Mouse (Mus musculus) hindbrain, embryonic 12.5 days (tissue): ENCODE measurements around the gene Cpt1a. TPM values are rescaled to one million over a fixed set of nuclear protein-coding genes. Genes with fewer than 3 reads are reported as not detected.

Experiments used
- ATAC-seq: fragments of 200-750 bp; cut with Nextera tagmentation; 2 replicates; pipeline ENCODE4 v1.8.0; 2017; ENCODE audit warnings: moderate TSS enrichment; ENCODE audit not compliant: low FRiP score
- H3K27ac ChIP-seq: fragments of 300-500 bp; sonication (generic); 2 replicates; pipeline ENCODE4 v1.5.1; 2016; ENCODE audit warnings: mild to moderate bottlenecking
- H3K27me3 ChIP-seq: fragments of 300-500 bp; sonication (generic); 2 replicates; pipeline ENCODE4 v1.6.1; 2016; ENCODE audit warnings: mild to moderate bottlenecking
- H3K36me3 ChIP-seq: fragments of 300-500 bp; sonication (generic); 2 replicates; pipeline ENCODE4 v1.6.1; 2016; ENCODE audit warnings: mild to moderate bottlenecking
- H3K4me1 ChIP-seq: fragments of 300-500 bp; sonication (generic); 2 replicates; pipeline ENCODE4 v1.6.1; 2016
- H3K4me2 ChIP-seq: fragments of 300-500 bp; sonication (generic); replicated peaks from 2 replicates; pipeline ENCODE4 v1.6.1; 2016; ENCODE audit warnings: mild to moderate bottlenecking
- H3K4me3 ChIP-seq: fragments of 300-500 bp; sonication (generic); 2 replicates; pipeline ENCODE4 v1.5.1; 2016; ENCODE audit warnings: mild to moderate bottlenecking
- H3K9ac ChIP-seq: fragments of 300-500 bp; sonication (generic); 2 replicates; pipeline ENCODE4 v1.6.1; 2016; ENCODE audit warnings: mild to moderate bottlenecking, moderate library complexity
- H3K9me3 ChIP-seq: fragments of 300-500 bp; sonication (generic); replicated peaks from 2 replicates; pipeline ENCODE4 v1.6.1; 2016; ENCODE audit warnings: mild to moderate bottlenecking
- WGBS: fragments of 180-500 bp; shearing (Covaris S2); methylation state at CpG from one replicate; pipeline ENCODE4 v1.1.7; 2016; 5-methylcytosine and 5-hydroxymethylcytosine counted together
- polyA plus RNA-seq: library from polyadenylated mRNA; unstranded; fragments of >200 nt; fragmentation: Nextera tagmentation; extraction: Ambion mirVana; gene quantifications from 2 replicates; pipeline ENCODE4 v1.2.1, GENCODE M21; 2016

Cpt1a gene
- polyA plus RNA-seq, 1 experiment from 2014 or later: 13.2 TPM

DNA sequence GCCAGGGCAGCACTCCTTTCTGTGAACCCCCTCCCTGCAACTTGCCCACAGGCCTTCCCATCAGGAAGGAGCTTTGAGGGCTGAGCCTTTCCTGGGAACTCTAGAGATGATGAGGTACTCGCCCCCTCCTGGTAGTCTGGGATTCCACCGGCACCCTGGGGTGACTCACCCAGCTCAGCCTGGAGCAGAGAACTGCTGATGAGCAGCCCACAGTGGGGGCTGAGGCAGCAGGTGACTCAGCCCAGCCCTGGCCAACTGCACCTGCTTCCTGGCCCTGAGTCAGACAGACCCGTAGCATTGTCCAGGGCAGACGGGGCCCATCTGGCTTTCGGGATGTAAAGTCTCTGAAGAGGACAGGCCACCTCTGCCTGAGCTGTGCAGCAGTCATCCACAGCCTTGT is 97.1 kb downstream of the Cpt1a start:
- WGBS: 60% methylated on average over 5 of the region's 5 CpGs
- Histone ChIP-seq H3K9me3 (no peaks in the 10 kb centered on the region), H3K27ac (no peak overlapping the region), H3K9ac (no peak overlapping the region), H3K27me3 (peaks cover 24% of the 10 kb centered on the region), H3K36me3 (no peaks in the 10 kb centered on the region), H3K4me2 (no peak overlapping the region), H3K4me3 (no peak overlapping the region), H3K4me1 (peaks cover 5% of the 10 kb centered on the region)
- ATAC-seq: peak; percentile 44; the same call in 1 of the 2 replicates

DNA sequence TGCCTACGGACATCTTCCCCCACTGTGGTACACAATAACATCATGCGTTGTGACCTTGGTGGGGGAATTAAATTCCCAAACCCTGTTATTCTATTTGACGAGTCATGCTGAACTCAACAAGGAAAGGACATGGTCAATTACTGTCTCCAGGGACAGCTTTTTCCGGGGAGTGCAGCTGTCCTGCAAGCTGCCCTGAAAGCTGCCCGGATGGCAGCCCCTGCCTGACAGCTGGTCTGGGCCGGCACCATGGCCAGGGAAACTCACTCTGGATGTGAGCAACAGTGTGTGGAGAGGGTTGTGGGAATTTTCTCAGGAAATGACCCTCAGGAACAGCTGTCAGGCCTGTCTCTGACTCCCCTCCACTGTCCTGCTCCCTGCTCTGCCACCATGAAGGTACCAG is 100.4 kb downstream of the Cpt1a start:
- Histone ChIP-seq H3K9me3 (no peaks in the 10 kb centered on the region), H3K36me3 (no peaks in the 10 kb centered on the region), H3K27ac (no peak overlapping the region), H3K4me2 (no peak overlapping the region), H3K4me1 (no peaks in the 10 kb centered on the region), H3K27me3 (no peaks in the 10 kb centered on the region), H3K9ac (no peak overlapping the region), H3K4me3 (no peak overlapping the region)
- WGBS: 37% methylated on average over 6 of the region's 6 CpGs
- peak; percentile 44; the same call in 1 of the 2 replicates for ATAC-seq

DNA sequence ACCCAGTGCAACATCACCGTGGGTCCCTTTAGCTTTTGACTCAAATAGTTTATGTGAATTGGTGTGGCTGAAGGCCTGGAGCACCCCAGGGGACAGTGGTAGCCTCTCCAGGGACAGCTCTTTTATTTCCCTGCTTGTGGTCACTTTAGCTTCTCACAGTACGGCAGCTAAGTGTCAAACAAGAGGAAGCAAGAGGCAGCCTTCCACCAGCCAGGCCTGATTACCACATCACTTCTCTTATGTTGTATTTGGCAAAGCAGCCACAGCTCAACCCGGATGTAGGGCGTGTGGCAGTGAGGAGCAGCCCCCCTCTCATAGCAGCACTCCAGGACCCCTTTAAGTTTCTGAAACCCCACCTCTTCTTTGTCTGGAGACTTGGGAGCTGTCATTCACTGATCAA is 100.8 kb downstream of the Cpt1a start:
- no peak for ATAC-seq
- 59% methylated on average over 4 of the region's 4 CpGs for WGBS
- H3K4me1 ChIP-seq: no peaks in the 10 kb centered on the region
- no peak overlapping the region for H3K4me2 ChIP-seq
- H3K27ac ChIP-seq: no peak overlapping the region
- H3K9ac ChIP-seq: no peak overlapping the region
- H3K36me3 ChIP-seq: no peaks in the 10 kb centered on the region
- H3K27me3 ChIP-seq: no peaks in the 10 kb centered on the region
- H3K4me3 ChIP-seq: no peak overlapping the region
- H3K9me3 ChIP-seq: no peaks in the 10 kb centered on the region

DNA sequence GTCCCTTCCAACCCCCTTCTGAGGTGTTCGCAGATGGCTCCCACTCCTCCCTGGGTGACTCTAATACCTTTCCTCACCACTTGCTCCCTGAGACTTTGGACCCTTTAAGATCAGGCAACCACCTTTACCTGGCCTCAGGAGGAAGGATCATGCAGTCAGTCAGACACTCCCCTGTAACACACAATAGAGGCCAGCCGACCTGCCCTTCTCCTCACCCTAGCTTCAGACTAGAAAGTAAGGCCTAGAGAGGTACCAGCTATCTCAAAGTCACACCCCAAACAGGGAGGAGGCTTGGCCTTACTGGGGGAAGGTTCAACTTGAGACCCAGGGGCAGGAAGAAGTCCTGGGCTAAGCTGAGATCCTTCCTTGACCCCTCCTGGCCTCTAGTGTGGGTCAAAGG is 102.1 kb downstream of the Cpt1a start:
- Histone ChIP-seq H3K27ac (no peak overlapping the region), H3K27me3 (no peaks in the 10 kb centered on the region), H3K9ac (no peak overlapping the region), H3K4me2 (no peak overlapping the region), H3K9me3 (no peaks in the 10 kb centered on the region), H3K4me3 (no peak overlapping the region), H3K4me1 (peaks cover 3% of the 10 kb centered on the region), H3K36me3 (no peaks in the 10 kb centered on the region)
- no peak for ATAC-seq
- 83% methylated on average over 2 of the region's 2 CpGs for whole genome bisulfite sequencing

DNA sequence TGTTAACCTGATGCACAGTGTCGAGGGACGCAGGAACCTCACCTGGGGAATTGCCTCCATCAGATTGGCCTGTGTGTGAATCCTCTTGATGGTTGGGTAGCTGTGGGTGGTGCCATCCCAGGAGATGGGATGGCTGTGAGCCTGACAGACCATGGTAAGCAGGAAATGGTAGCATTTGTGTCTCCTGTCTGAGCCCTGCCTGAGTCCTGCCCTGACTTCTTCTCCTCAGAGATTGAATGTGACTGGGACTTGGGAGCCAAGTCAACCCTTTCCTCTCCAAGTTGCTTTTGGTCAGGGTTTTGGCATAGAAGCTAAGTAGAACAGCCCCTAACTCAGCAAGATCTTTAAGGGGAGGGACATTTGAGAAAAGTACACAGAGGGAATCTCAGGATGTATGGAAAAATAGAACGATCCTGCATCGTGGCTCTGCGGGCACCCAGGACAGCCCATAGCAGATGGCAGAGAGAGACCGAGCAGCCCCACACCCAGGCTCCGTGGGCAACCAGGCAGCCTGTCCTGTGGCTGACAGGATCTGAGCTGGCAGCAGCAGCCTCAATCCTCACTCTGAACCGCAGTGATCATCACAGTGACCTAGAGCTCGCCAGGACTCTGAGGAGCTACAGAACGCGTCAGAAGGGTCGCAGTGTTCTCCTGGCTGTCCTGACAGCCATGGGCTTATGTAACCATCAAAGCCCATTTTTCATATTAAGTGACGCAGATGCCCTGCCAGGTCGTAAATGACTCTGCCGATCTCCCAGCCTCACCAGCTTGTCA is 106.1 kb downstream of the Cpt1a start:
- no peak for ATAC-seq
- no peaks in the 10 kb centered on the region for H3K9me3 ChIP-seq
- H3K36me3 ChIP-seq: no peaks in the 10 kb centered on the region
- no peak overlapping the region for H3K4me3 ChIP-seq
- H3K4me1 ChIP-seq: peaks cover 7% of the 10 kb centered on the region
- WGBS: 79% methylated on average over 15 of the region's 15 CpGs
- H3K9ac ChIP-seq: no peak overlapping the region
- H3K4me2 ChIP-seq: no peak overlapping the region
- H3K27me3 ChIP-seq: no peaks in the 10 kb centered on the region
- no peak overlapping the region for H3K27ac ChIP-seq

DNA sequence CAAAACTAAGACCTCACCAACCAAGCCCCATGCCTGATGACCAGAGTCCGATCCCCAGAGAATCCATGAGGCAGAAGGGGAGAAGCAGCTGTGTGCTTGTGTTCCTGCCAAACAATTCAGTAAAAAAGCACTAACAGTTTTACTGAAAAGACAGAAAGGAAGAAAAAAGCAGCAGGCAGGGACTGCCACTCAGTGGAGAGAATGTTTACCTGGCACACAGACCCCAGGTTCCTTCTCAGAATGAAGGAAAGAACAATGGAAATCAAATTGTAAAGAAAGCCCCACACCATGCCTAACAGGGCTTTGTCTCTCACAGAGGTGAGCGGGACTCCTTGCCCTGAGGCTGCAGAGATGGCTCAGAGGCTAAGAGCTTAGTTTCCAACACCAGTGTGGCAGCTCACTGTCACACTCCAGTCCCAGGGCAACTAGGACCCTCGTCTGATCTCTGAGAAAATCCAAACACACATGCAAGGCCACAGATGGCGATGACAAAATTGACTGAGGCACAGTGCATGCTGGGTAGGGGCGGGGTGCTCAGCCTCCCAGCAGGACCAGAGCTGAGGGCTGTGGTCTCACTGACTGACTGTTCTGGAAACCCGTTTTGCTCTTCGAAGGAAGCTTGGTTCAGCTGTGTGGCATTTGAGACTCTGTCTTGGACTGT is 107.2 kb downstream of the Cpt1a start:
- peak; percentile 60 for ATAC-seq
- no peak overlapping the region for H3K9ac ChIP-seq
- no peak overlapping the region for H3K4me3 ChIP-seq
- H3K27me3 ChIP-seq: no peaks in the 10 kb centered on the region
- H3K36me3 ChIP-seq: no peaks in the 10 kb centered on the region
- H3K9me3 ChIP-seq: no peaks in the 10 kb centered on the region
- H3K4me1 ChIP-seq: peaks cover 13% of the 10 kb centered on the region
- H3K4me2 ChIP-seq: no peak overlapping the region
- peak overlapping the region; percentile 45 for H3K27ac ChIP-seq
- WGBS: 47% methylated on average over 7 of the region's 7 CpGs

DNA sequence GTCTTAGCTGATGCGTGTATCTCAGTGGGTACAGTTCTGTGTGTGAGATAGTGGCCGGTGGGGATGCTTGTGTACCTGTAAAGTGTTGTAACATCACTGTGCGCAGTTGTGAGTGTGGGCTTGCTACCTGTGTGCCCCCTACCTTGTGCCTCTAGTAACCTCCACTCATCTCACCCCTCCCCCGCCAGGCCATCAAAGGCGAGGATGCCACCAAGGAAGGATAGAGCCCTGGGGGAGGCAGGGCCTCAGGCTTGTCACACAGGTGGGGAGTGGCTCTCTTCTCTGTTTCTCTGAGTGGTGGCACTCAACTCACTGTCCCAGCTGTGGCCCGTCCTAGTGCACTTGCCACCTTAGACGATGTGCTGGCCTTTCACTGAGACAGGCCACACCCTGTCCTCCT is 108.9 kb downstream of the Cpt1a start:
- 73% methylated on average over 7 of the region's 7 CpGs for WGBS
- Histone ChIP-seq H3K9ac (no peak overlapping the region), H3K4me1 (peaks cover 13% of the 10 kb centered on the region)

DNA sequence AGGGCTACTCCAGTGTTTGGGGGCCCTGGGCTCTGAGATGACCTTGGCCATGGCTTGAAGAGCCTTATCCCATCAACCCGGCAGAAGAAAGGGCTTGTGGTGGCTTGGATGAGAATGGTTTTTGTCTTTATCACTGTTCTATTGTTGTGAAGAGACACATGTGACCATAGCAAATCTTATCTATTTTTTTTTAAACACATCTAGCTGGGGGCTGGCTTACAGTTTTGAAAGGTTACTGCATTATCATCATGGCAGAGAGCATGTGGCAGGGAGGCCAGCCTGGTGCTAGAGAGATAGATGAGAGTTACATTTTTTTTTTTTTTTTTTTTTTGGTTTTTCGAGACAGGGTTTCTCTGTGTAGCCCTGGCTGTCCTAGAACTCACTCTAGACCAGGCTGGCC is 109.8 kb downstream of the Cpt1a start:
- Histone ChIP-seq H3K9me3 (no peaks in the 10 kb centered on the region), H3K27ac (no peak overlapping the region), H3K4me3 (no peak overlapping the region), H3K4me1 (peaks cover 13% of the 10 kb centered on the region), H3K9ac (no peak overlapping the region), H3K27me3 (no peaks in the 10 kb centered on the region), H3K4me2 (no peak overlapping the region), H3K36me3 (no peaks in the 10 kb centered on the region)
- WGBS: 89% methylated on average over 1 of the region's 2 CpGs
- ATAC-seq: no peak

More for the DNA sequence above, 108.9 kb downstream of the Cpt1a start:
- Histone ChIP-seq H3K36me3 (no peaks in the 10 kb centered on the region), H3K9me3 (no peaks in the 10 kb centered on the region), H3K4me2 (no peak overlapping the region), H3K27me3 (no peaks in the 10 kb centered on the region), H3K4me3 (no peak overlapping the region), H3K27ac (no peak overlapping the region)
- ATAC-seq: no peak

DNA sequence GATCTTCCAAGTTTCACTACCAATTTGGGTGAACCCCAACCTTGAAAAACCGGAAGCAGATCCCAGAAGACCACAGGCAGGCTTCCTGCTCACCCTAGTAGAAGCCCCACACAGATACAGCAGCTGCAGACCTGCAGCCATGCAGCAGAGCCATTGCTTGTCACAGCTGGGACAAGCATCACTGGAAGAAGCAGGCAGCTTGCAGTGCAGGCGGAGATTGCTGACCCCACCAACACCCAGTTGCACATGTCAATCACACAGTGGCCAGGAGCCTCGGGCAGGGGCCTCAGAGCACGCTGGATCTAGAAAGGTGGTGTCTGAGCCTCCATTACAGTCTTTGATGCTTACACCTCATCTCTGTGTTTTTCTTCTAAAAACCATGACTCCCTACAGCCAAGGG is 112.0 kb downstream of the Cpt1a start:
- H3K4me3 ChIP-seq: no peak overlapping the region
- no peak overlapping the region for H3K4me2 ChIP-seq
- no peaks in the 10 kb centered on the region for H3K36me3 ChIP-seq
- 39% methylated on average over 4 of the region's 4 CpGs for WGBS
- 0 out of 2 replicates have a peak overlapping the region, but pooled peaks have one; percentile 25 for H3K9ac ChIP-seq
- no peaks in the 10 kb centered on the region for H3K9me3 ChIP-seq
- H3K4me1 ChIP-seq: peaks cover 11% of the 10 kb centered on the region
- 0 out of 2 replicates have a peak, but pooled peaks cover 5% of the 10 kb centered on the region for H3K27me3 ChIP-seq
- no peak overlapping the region for H3K27ac ChIP-seq
- no peak for ATAC-seq

DNA sequence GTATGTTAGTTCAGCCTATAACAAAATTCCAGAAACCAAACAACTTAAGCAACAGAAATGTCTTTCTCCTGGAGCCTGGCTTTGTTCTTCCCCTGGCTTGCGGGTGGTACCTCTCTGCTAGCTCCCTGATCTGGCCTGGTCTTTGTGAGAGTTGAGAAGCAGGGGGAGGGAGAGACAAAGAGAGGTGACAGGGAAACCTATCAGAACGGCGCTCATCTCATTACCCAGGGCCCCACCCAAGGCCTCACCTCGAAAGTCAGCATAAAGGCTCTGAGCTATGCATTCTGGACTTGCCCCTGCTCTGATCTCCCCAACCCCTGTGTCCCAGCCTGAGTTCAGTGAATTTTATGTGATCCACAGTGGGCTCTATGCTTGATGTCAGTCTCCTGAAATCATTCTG is 112.5 kb downstream of the Cpt1a start:
- Histone ChIP-seq H3K4me1 (0 out of 2 replicates have a peak, but pooled peaks cover 6% of the 10 kb centered on the region), H3K9me3 (no peaks in the 10 kb centered on the region), H3K4me3 (no peak overlapping the region), H3K36me3 (no peaks in the 10 kb centered on the region), H3K27me3 (0 out of 2 replicates have a peak, but pooled peaks cover 5% of the 10 kb centered on the region), H3K4me2 (no peak overlapping the region), H3K27ac (no peak overlapping the region), H3K9ac (no peak overlapping the region)
- WGBS: 39% methylated on average over 4 of the region's 4 CpGs
- no peak for ATAC-seq
